Mouse (Mus musculus) megakaryocyte-erythroid progenitor cell, adult 5 weeks (primary cell): ENCODE measurements around the gene a. TPM values are rescaled to one million over a fixed set of nuclear protein-coding genes. Genes with fewer than 3 reads are reported as not detected.

Experiments
- polyA plus RNA-seq: library from polyadenylated mRNA; stranded (reverse); fragments of >175 nt; gene quantifications from 2 replicates; pipeline ENCODE4 v1.2.3, GENCODE M21; 2012

The a gene
- 2.1 TPM in 2 replicates for polyA plus RNA-seq

GRCm38 (mm10) chr2:154790656-154791483 lies at the start of gene a, which contains the start of gene Raly:
TSS of gene a (plus strand) at chr2:154791402.
TSS of gene Raly (plus strand) at chr2:154791096.

DNA sequence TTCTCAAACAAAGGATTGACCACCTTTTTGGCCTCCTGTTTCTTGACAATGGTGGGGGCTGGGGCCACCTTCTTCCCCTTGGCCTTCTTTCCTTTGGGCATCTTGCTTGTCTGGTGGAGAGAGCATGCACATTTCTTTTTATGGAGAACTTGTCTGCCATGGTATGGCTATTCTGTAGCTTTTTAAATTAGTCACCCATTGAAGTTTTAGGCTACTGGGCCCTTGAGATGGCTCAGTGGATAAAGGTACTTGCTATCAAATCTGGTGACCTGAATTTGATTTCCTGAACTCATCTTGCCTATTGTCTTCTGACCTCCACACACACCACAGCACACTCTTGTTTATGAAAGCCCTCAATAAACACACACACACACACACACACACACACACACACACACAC lies 21.3 kb upstream of the a start, which contains the start of gene Gm14214:
Gene Gm14214 (minus strand): TSS at position 101 of the 400 bp plus-strand sequence.

GRCm38 (mm10) chr2:154892201-154893044 lies 101.2 kb downstream of the a start, which contains the start of gene Eif2s2:
TSS of gene Eif2s2 (minus strand) at chr2:154892935.

DNA sequence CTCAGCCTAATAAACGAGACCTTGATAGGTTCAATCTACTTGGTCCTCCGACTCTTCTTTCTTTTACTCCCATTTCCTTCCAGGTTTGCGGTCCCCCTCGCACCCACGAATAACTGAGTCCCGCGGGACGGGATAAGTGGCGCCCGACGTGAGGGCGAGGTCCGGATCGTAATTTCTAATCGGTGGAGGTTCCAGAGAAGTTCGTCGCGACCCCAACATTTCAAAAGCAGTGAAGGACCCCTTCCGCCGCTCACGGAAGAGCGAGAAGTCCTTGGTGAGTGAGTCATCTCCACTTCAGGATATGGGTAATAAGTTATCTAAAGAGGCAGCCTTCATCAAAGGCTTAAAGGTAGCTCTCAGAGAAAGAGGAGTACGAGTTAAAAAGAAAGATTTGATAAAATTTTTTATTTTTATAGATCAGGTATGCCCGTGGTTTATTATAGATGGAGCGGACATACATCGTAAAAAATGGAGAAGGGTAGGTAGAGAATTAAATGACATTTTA lies 227.1 kb downstream of the a start, which contains the start of gene Gm14226:
Gene Gm14226 (plus strand): TSS at position 16 of the 505 bp plus-strand sequence.

DNA sequence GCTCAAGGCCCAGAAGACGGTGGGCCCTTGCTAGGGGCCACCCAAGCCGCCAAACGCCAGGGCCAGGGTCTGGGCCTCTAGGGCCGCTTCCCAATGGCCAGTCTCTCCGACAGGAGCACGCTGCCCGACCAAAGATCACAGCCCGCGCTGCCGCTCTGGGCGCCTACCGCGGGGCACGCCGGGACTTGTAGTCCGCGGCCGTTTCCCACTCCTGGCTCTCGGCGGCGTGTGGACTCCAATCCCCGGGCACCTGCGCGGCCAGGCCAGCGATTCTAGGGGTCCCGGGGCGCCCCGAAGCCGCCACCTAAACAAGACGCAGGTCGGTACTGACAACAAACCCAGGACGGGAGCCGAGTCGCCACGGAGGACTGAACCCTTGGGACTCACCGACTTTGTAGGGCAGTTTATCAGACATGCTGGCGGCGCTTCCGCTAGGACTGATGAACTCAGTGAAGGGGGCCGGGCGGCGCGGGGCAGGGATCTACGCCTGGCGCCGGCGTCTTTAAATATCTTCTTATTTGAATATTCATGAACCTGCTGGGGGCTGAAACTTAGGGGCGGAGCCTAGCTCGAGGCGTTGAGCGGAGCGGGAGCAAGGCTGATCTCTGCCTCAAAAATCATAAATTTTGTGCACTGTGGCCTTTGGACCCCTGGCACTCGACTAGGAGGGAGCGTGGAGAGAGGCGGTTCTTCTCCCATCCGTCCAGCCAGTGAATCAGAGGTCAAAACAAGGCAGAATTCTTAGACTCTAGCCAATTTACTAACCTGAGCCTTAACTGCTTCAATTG lies 283.0 kb downstream of the a start, which contains the start of gene Ahcy:
Gene Ahcy (minus strand): TSS at position 520 of the 788 bp plus-strand sequence.

Other genes with a start within 250 kb of the a start
- 0.14 and 1.5 TPM in 2 replicates for gene 1700003F12Rik, start 244.3 kb upstream of the a start, polyA plus RNA-seq
- 0.05 and 0.34 TPM in 2 replicates for gene Actl10, start 239.6 kb upstream of the a start, polyA plus RNA-seq
- gene Necab3, start 232.5 kb upstream of the a start, polyA plus RNA-seq = 1.4 and 2.2 TPM in 2 replicates
- gene E2f1, start 221.5 kb upstream of the a start, polyA plus RNA-seq = 86.2 and 96.3 TPM in 2 replicates
- gene Pxmp4, start 187.7 kb upstream of the a start, polyA plus RNA-seq = 3.8 and 4.1 TPM in 2 replicates
- 7.1 and 8.1 TPM in 2 replicates for gene Zfp341, start 178.1 kb upstream of the a start, polyA plus RNA-seq
- gene 4930519P11Rik, start 178.0 kb upstream of the a start, polyA plus RNA-seq = 1.7 and 2.9 TPM in 2 replicates
- 145 and 166 TPM in 2 replicates for gene Chmp4b, start 139.7 kb upstream of the a start, polyA plus RNA-seq
- gene Gm14214, start 21.4 kb upstream of the a start, polyA plus RNA-seq = not detected in 2 replicates
- 593 and 729 TPM in 2 replicates for gene Raly, start 306 bp upstream of the a start, polyA plus RNA-seq
- gene Eif2s2, start 101.5 kb downstream of the a start, polyA plus RNA-seq = 14.7 and 19.3 TPM in 2 replicates
- 0.02 and 0.03 TPM in 2 replicates for gene Gm14226, start 226.9 kb downstream of the a start, polyA plus RNA-seq